Mouse (Mus musculus): Measurements from ENCODE around the gene Bahd1.
A peak's percentile ranks its signal among the peaks of the same experiment; 100 is the strongest.

DNA sequence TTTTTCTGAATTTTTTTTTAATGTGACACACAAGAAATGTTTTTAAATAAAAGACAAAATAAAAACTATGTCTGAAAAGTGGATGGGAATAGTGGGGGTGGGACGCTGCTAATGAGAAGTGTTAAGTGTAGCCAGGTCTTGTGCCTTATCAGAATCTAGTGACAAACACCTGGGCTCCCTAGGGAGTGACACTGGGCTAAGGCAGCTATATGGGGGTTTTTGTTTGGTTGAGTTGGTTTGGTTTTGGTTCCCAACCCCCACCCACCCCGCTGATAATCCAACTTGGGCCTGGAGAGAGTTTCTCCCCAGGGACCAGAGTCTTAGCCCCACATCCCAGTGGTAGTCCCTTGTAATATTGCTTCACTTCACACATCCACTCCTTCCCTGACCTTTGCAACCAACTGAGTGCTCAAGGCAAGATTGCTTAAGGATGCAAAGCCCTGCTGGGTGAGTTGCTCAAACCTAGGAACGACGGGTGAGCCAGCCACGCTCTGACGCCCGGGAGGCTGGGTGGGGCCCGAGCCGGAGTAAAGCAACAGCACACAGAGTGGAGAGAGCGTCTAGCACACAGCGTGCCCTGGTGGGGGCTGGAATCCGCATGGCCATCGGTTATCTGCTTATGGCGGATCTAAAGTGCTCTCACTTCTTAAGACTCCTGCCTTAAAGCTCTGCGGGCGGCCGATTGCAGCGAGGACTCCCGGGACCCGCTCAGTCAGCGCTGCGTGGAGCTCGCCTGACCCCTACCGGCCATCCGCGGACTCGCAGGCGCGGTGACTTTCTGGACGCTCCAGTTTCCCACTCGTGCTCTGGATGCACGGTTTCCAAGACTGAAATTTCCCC, 17.1 kb upstream of the Bahd1 start:
- TF ChIP-seq CTCF (IDR thresholded peaks at IDR 0.05; ENCODE audit: low read depth, low read length) (peak; percentile 98), POLR2A (IDR thresholded peaks at IDR 0.05; ENCODE audit: extremely low read depth, insufficient read depth, low read length) (no peak)
